Mouse (Mus musculus): ENCODE results near the gene Fez2.

Gene Fez2

GRCm38 (mm10) chr17:78417381-78418281 lies at the start of gene Fez2:
TSS of gene Fez2 (minus strand) at chr17:78418152.
- peak; percentile 92 for DNase-seq

- DNase-seq = no peak
These were observed 47.5 kb upstream of the Fez2 start for GRCm38 (mm10) chr17:78465500-78465899.

- DNase-seq = no peak
These were observed 47.1 kb upstream of the Fez2 start for GRCm38 (mm10) chr17:78465071-78465470.

- no peak for DNase-seq
These were observed 42.2 kb upstream of the Fez2 start for GRCm38 (mm10) chr17:78460140-78460539.

- DNase-seq = no peak
These were observed 37.6 kb upstream of the Fez2 start for GRCm38 (mm10) chr17:78455556-78455955.

- DNase-seq = peak; percentile 63
These were observed 37.2 kb upstream of the Fez2 start for GRCm38 (mm10) chr17:78455114-78455513.

- no peak for DNase-seq
These were observed 36.4 kb upstream of the Fez2 start for GRCm38 (mm10) chr17:78454189-78454977.

- DNase-seq = no peak
These were observed 35.6 kb upstream of the Fez2 start for GRCm38 (mm10) chr17:78453529-78453928.

GRCm38 (mm10) chr17:78451886-78452285 lies 33.9 kb upstream of the Fez2 start:
- no peak for DNase-seq

- peak; percentile 52 for DNase-seq
These were observed 33.4 kb upstream of the Fez2 start for GRCm38 (mm10) chr17:78451332-78451793.

GRCm38 (mm10) chr17:78449635-78450197 lies 31.8 kb upstream of the Fez2 start:
- DNase-seq = no peak

- DNase-seq = peak; percentile 16
These were observed 26.9 kb upstream of the Fez2 start for GRCm38 (mm10) chr17:78444826-78445225.

GRCm38 (mm10) chr17:78440771-78441170 lies 22.8 kb upstream of the Fez2 start:
- no peak for DNase-seq

- DNase-seq = no peak
These were observed 19.2 kb upstream of the Fez2 start for GRCm38 (mm10) chr17:78437161-78437560.

GRCm38 (mm10) chr17:78435661-78436060 lies 17.7 kb upstream of the Fez2 start:
- DNase-seq = no peak

- peak; percentile 31 for DNase-seq
These were observed 16.8 kb upstream of the Fez2 start for GRCm38 (mm10) chr17:78434746-78435145.

- DNase-seq = no peak
These were observed 12.4 kb upstream of the Fez2 start for GRCm38 (mm10) chr17:78430374-78430773.

- no peak for DNase-seq
These were observed 11.1 kb upstream of the Fez2 start for GRCm38 (mm10) chr17:78429051-78429450.

GRCm38 (mm10) chr17:78425026-78425425 lies 7.1 kb upstream of the Fez2 start:
- DNase-seq = no peak

- DNase-seq = no peak
These were observed 1.3 kb upstream of the Fez2 start for GRCm38 (mm10) chr17:78419216-78419615.

- no peak for DNase-seq
These were observed 2.7 kb downstream of the Fez2 start for GRCm38 (mm10) chr17:78415255-78415654.

- no peak for DNase-seq
These were observed 8.1 kb downstream of the Fez2 start for GRCm38 (mm10) chr17:78409900-78410299.

- no peak for DNase-seq
These were observed 9.6 kb downstream of the Fez2 start for GRCm38 (mm10) chr17:78408386-78408785.
